Mouse (Mus musculus) adrenal gland, postnatal 25 days (tissue): Measurements from ENCODE around the gene Far1. TPM values are rescaled to one million over a fixed set of nuclear protein-coding genes. Genes with fewer than 3 reads are reported as not detected.

Experiments
- DNase-seq: peaks from one replicate; pipeline ENCODE4 v3.0.0; 2021; ENCODE audit warnings: mixed read lengths
- total RNA-seq: library from RNA; stranded (reverse); gene quantifications from 2 replicates; pipeline ENCODE4 v1.2.3, GENCODE M21; 2021

Far1 gene
- total RNA-seq, 1 experiment from 2014 or later, result 56.3 TPM

GRCm38 (mm10) chr7:113571121-113571520 is 57.5 kb downstream of the Far1 start:
- DNase-seq, result no peak

- DNase-seq, result no peak
Observed at GRCm38 (mm10) chr7:113572741-113573140, 59.1 kb downstream of the Far1 start.

- DNase-seq, result no peak
Observed at GRCm38 (mm10) chr7:113582111-113582510, 68.5 kb downstream of the Far1 start.

- DNase-seq, result no peak
Observed at GRCm38 (mm10) chr7:113589211-113589610, 75.6 kb downstream of the Far1 start.

- DNase-seq, result no peak
Observed at GRCm38 (mm10) chr7:113590330-113590729, 76.7 kb downstream of the Far1 start.

GRCm38 (mm10) chr7:113591084-113591483 is 77.5 kb downstream of the Far1 start:
- no peak for DNase-seq

- no peak for DNase-seq
Observed at GRCm38 (mm10) chr7:113591557-113592354, 78.1 kb downstream of the Far1 start.

GRCm38 (mm10) chr7:113592696-113593095 is 79.1 kb downstream of the Far1 start:
- no peak for DNase-seq

- DNase-seq, result peak; percentile 22
Observed at GRCm38 (mm10) chr7:113594363-113594762, 80.7 kb downstream of the Far1 start.

- no peak for DNase-seq
Observed at GRCm38 (mm10) chr7:113597231-113597630, 83.6 kb downstream of the Far1 start.

- DNase-seq, result no peak
Observed at GRCm38 (mm10) chr7:113601803-113602202, 88.2 kb downstream of the Far1 start.

- no peak for DNase-seq
Observed at GRCm38 (mm10) chr7:113607928-113608327, 94.3 kb downstream of the Far1 start.

- no peak for DNase-seq
Observed at GRCm38 (mm10) chr7:113609027-113609705, 95.5 kb downstream of the Far1 start.

- DNase-seq, result no peak
Observed at GRCm38 (mm10) chr7:113612628-113613027, 99.0 kb downstream of the Far1 start.

GRCm38 (mm10) chr7:113614198-113614927 is 100.7 kb downstream of the Far1 start:
- DNase-seq, result no peak

- no peak for DNase-seq
Observed at GRCm38 (mm10) chr7:113619166-113619565, 105.5 kb downstream of the Far1 start.

- DNase-seq, result no peak
Observed at GRCm38 (mm10) chr7:113619768-113620167, 106.1 kb downstream of the Far1 start.

Other genes with a start within 250 kb of the Far1 start
- gene Btbd10, start 144.4 kb upstream of the Far1 start, total RNA-seq, result 15.3 and 16.1 TPM in 2 replicates
- not detected in 2 replicates for gene Pth, start 125.3 kb upstream of the Far1 start, total RNA-seq